Mouse (Mus musculus) spleen, adult 2 months (tissue): Measurements from ENCODE around the gene Rbms3. TPM values are rescaled to one million over a fixed set of nuclear protein-coding genes. Genes with fewer than 3 reads are reported as not detected.

ENCODE experiments used
- DNase-seq, 2 experiments: peaks; one replicate each; pipeline versions ENCODE4 v3.0.0 to v3.0.0-alpha.2; 2012 to 2021; ENCODE audit warnings: low spot score in 2 of 2, low read depth in 1 of 2
- H3K27ac ChIP-seq: fragments of 200-500 bp; 2 replicates; pipeline ENCODE4 v1.5.1; 2012; ENCODE audit warnings: low read length, inconsistent platforms; ENCODE audit not compliant: insufficient read depth
- H3K27me3 ChIP-seq: fragments of 200-500 bp; 2 replicates; pipeline ENCODE4 v1.6.1; 2012; ENCODE audit warnings: mild to moderate bottlenecking, moderate library complexity, low read length, inconsistent platforms; ENCODE audit not compliant: control insufficient read depth, insufficient read depth
- H3K36me3 ChIP-seq: fragments of 200-500 bp; 2 replicates; pipeline ENCODE4 v1.6.1; 2012; ENCODE audit warnings: mild to moderate bottlenecking, low read length, inconsistent platforms; ENCODE audit not compliant: control insufficient read depth, insufficient read depth
- H3K4me1 ChIP-seq: fragments of 200-500 bp; 2 replicates; pipeline ENCODE4 v1.6.1; 2011; ENCODE audit warnings: inconsistent platforms; ENCODE audit not compliant: control insufficient read depth, insufficient read depth, insufficient read length
- H3K4me3 ChIP-seq: fragments of 200-500 bp; 2 replicates; pipeline ENCODE4 v1.5.1; 2011; ENCODE audit warnings: mild to moderate bottlenecking, inconsistent platforms; ENCODE audit not compliant: insufficient read depth, insufficient read length; ENCODE audit errors: extremely low read depth
- CTCF ChIP-seq: fragments of 200-500 bp; IDR thresholded peaks from 2 replicates; pipeline ENCODE4 v1.5.1; 2011; ENCODE audit warnings: mild to moderate bottlenecking, inconsistent platforms; ENCODE audit not compliant: insufficient read depth, insufficient read length, insufficient replicate concordance; ENCODE audit errors: extremely low read depth
- POLR2A ChIP-seq: fragments of 200-500 bp; IDR thresholded peaks from 2 replicates; pipeline ENCODE4 v1.6.1; 2011; ENCODE audit warnings: low read depth, low read length, inconsistent platforms
- WGBS: fragments of 180-500 bp; shearing (Covaris S2); methylation state at CpG from one replicate; pipeline ENCODE4 v1.1.7; 2018; 5-methylcytosine and 5-hydroxymethylcytosine counted together
- polyA plus RNA-seq: library from polyadenylated mRNA; depleted of rRNA; stranded (reverse); fragments of >200 nt; gene quantifications from 2 replicates; pipeline ENCODE4 v1.2.3, GENCODE M21; 2012

Gene Rbms3
- polyA plus RNA-seq, 1 experiment: 6.8 TPM

DNA sequence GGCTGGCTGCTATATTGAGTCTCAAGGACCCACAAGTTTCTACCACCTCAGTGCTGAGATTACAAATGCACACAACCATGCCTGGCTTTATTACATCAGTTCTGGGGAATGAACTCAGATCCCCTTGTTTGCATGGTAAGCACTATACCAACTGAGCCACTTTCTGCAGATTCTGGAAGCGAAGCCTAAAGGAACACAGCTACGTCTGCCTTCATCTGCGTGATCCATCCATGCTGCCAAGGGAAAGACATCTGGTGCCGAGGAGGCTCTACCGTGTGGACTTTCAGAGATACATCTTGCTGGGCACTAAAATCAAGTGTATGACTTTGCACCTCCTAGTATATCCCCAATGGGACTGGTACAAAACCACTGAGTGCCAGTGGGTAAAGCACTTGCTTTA is 1010.8 kb downstream of the Rbms3 start:
- H3K36me3 ChIP-seq: no peaks in the 10 kb centered on the region
- H3K4me1 ChIP-seq: no peaks in the 10 kb centered on the region
- WGBS: 94% methylated on average over 5 of the region's 5 CpGs
- no peak for DNase-seq
- no peak overlapping the region for H3K4me3 ChIP-seq
- TF ChIP-seq POLR2A (no peak), CTCF (no peak)
- H3K27me3 ChIP-seq: no peaks in the 10 kb centered on the region
- H3K27ac ChIP-seq: no peak overlapping the region

DNA sequence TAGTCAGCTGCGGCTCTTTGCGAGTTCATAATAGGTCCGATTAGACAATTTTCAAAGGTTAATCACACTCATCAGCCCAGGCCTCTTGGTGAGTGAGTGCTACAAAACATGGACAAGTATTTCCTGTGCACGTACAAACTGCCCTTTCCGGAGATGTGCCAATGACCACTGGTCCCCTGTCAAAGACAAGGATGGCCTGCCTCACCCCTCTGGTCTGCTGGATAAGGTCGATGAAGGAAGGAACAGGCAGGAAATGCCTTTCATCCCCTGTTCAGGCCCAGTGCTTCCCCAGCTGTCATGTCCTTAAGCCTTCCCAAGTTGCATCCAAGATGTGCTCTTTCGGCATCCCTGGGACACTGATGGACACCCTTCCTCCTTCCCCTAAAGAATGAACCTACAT is 1016.4 kb downstream of the Rbms3 start:
- no peak for DNase-seq
- H3K36me3 ChIP-seq: no peaks in the 10 kb centered on the region
- WGBS: 74% methylated on average over 7 of the region's 7 CpGs
- H3K4me1 ChIP-seq: no peaks in the 10 kb centered on the region
- H3K27me3 ChIP-seq: no peaks in the 10 kb centered on the region
- H3K27ac ChIP-seq: no peak overlapping the region
- no peak overlapping the region for H3K4me3 ChIP-seq
- TF ChIP-seq CTCF: no peak
- TF ChIP-seq POLR2A: no peak

DNA sequence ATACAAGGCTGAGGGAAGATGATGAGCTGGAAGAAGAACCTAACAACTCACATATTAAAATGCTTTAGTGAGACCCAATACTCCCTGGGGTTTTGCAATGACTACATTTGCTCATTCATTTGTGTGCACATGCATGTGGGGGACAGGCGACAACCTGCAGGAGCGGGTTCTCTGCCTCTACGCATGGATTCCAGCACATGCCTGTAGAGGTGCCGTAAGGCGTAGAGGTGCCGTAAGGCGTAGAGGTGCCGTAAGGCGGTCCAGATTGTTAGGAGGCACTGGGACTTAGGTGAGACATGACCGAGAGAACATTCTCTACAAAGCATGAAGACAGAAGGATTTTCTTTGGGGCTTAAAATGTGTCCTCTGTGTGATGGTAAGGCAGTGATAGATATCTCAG is 1033.7 kb downstream of the Rbms3 start:
- Histone ChIP-seq H3K27me3 (no peaks in the 10 kb centered on the region), H3K4me3 (no peak overlapping the region), H3K4me1 (no peaks in the 10 kb centered on the region), H3K27ac (no peak overlapping the region), H3K36me3 (no peaks in the 10 kb centered on the region)
- DNase-seq: no peak
- no peak for TF ChIP-seq CTCF
- TF ChIP-seq POLR2A: no peak
- WGBS: 96% methylated on average over 10 of the region's 10 CpGs

DNA sequence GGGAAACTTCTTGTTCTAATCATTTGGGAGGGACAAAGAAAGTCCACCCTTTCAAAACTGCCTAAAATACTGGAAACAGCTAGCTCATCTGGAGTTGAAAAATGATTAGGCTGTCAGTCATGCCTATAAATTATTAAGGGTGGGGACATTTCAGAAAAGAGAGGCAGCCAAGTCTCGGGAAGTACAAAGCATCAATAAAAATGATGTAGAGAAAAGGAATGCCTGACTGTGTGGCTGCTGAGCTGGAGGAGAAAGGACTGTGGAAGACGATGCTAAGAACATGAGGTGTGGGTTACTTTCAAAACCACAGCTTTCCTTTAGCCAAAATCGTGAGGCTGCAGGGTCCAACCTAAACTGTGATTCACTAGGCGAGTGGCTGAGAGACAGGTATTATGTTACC is 1037.2 kb downstream of the Rbms3 start:
- no peak overlapping the region for H3K27ac ChIP-seq
- H3K4me1 ChIP-seq: no peaks in the 10 kb centered on the region
- no peak for TF ChIP-seq CTCF
- no peak for TF ChIP-seq POLR2A
- no peaks in the 10 kb centered on the region for H3K27me3 ChIP-seq
- 84% methylated on average over 4 of the region's 4 CpGs for WGBS
- H3K36me3 ChIP-seq: no peaks in the 10 kb centered on the region
- DNase-seq: no peak
- no peak overlapping the region for H3K4me3 ChIP-seq

DNA sequence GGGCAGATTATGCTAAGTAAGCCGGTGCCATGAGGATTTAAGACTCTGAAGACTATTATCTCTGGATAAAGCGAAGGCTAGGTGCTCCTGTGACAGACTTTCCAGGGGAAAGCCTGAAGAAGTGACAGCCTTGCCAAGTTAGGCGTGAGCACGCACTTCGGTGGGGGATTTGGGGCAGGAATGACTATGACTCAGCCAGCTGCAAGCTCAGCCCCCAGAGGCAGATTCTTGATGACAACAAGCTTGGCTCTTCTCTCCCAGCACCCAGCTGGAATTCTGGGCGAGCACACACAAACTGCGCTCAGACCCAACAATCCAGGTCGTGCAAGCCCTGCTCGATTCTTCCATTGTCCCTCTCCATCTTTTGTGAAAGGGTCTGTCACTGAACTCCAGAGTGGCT is 1038.6 kb downstream of the Rbms3 start:
- Histone ChIP-seq H3K36me3 (no peaks in the 10 kb centered on the region), H3K27me3 (no peaks in the 10 kb centered on the region), H3K27ac (no peak overlapping the region), H3K4me1 (no peaks in the 10 kb centered on the region), H3K4me3 (no peak overlapping the region)
- no peak for TF ChIP-seq CTCF
- TF ChIP-seq POLR2A: no peak
- no peak for DNase-seq
- WGBS: 91% methylated on average over 9 of the region's 9 CpGs

DNA sequence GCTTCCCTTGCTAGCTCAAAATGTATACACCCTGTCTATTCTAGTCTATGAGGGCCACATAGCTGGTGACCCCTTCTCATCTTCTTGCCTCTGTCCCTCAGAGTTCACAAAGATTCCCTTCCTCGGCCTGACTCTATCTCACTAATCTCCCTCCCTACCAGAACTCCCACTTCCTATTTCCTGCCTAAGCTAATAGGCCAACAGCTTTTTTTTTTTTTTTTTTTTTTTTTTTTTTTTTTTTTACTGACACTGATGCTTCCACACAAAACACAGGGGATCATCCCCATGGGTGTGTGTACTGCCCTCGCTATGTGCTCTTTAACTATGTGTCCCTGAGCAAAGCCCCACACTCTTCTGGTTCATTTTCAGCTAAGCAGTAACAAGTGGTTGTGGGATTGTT is 1060.0 kb downstream of the Rbms3 start:
- TF ChIP-seq CTCF (no peak), POLR2A (no peak)
- H3K27ac ChIP-seq: no peak overlapping the region
- 56% methylated on average over 2 of the region's 2 CpGs for WGBS

DNA sequence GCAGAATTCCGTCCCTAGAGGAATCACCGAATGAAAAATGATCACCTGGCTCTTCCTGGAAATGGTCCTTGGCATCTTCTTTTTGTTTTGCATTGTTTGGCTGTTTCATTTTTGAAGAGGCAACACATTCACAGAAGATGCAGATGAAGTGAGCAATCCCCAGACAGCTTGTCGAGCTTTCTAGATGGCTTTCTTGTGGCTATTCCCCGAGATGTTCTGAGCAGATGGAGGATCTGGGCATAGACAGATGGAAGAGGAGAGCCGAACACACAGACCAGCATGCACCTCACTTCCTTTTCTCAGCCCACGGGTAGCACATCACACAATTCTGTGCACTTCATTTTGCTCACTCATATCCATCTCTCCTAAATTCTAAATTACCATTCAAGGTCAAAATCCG is 1063.0 kb downstream of the Rbms3 start:
- no peak overlapping the region for H3K4me3 ChIP-seq
- H3K27me3 ChIP-seq: no peaks in the 10 kb centered on the region
- H3K36me3 ChIP-seq: no peaks in the 10 kb centered on the region
- TF ChIP-seq CTCF (no peak), POLR2A (no peak)
- H3K4me1 ChIP-seq: no peaks in the 10 kb centered on the region
- DNase-seq: no peak
- WGBS: 87% methylated on average over 7 of the region's 7 CpGs
- H3K27ac ChIP-seq: no peak overlapping the region

More for the DNA sequence above, 1060.0 kb downstream of the Rbms3 start:
- Histone ChIP-seq H3K27me3 (no peaks in the 10 kb centered on the region), H3K4me3 (no peak overlapping the region), H3K4me1 (no peaks in the 10 kb centered on the region), H3K36me3 (no peaks in the 10 kb centered on the region)
- no peak for DNase-seq

DNA sequence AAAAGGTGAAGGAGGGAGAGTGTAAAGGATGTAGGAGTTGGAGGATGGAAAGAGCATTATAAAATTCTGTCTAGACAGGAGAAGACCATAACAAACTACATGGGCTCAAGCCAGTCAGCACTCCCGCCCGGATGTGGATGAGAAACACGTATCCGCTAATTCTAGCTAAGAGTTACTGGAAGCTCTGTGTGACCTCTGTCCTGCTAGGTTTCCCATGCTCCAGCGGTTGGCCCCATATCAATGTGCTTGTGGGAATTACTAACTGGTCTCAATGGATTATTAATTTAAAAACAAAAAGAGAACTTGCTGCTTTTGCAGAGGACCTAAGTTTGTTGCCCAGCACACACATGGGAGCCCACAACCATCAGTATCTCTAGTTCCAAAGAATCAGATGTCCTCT is 1071.9 kb downstream of the Rbms3 start:
- H3K4me3 ChIP-seq: no peak overlapping the region
- H3K27me3 ChIP-seq: no peaks in the 10 kb centered on the region
- no peaks in the 10 kb centered on the region for H3K36me3 ChIP-seq
- TF ChIP-seq POLR2A: no peak
- no peak for TF ChIP-seq CTCF
- WGBS: 94% methylated on average over 5 of the region's 5 CpGs
- DNase-seq: no peak
- no peaks in the 10 kb centered on the region for H3K4me1 ChIP-seq
- H3K27ac ChIP-seq: no peak overlapping the region
